Mouse (Mus musculus) adipocyte (in vitro differentiated cells): ENCODE results near the gene Calhm3.
"Not testable (repeated sequence)": the region's sequence is repeated elsewhere in the genome, so short reads cannot be mapped to it uniquely, and the experiment has no call there.

Source experiments
- DNase-seq: peaks from one replicate; pipeline ENCODE4 v3.0.0-alpha.2; 2016; ENCODE audit warnings: low spot score

Calhm3 gene

DNA sequence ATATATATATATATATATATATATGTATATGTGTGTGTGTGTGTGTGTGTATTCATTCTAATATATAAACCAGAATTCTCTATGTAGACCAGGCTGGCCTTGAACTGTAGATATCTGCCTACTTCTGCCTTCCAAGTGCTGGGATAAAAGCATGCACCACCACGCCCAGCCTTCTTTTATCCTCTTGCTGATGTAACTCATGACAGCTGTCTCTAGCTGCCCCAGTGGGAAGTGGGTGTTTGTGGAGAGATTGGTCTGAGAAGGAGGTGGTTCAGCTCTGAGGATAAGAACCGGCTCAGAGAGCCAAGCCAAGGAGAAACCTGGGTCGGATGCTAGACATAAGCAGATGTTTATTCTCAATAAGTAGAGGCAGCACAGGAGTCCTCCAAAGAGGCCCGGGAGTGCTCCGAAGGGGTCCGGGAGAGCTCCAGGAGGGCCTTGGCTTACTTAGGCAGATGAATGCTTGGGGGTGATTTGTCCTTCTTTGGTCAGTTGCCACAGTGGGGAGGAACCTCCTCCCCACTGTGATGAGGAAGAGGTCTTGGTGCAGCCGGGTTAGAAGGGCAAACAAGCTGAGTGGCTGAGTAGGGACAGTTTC, 10.2 kb upstream of the Calhm3 start:
- DNase-seq: no peak

DNA sequence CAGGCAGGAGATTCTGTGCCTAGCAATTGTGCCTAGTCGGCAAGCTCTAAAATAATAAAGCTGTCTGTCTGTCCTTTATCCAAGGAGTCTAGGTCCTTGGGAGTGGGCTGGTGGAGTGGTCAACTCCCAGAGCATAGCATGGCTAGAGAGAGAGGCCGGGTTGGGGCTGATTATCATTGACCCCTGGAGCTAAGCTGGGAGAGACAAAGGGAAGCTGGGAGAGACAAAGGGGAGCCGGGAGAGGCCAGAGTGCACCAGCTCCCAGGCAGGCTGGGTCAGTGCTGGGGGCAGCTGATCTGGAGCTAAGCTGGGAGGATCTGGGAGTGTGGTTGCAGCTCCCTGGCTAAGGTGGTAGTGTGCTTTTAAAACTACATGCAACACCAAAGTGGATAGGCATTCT, 9.2 kb upstream of the Calhm3 start:
- DNase-seq: no peak

DNA sequence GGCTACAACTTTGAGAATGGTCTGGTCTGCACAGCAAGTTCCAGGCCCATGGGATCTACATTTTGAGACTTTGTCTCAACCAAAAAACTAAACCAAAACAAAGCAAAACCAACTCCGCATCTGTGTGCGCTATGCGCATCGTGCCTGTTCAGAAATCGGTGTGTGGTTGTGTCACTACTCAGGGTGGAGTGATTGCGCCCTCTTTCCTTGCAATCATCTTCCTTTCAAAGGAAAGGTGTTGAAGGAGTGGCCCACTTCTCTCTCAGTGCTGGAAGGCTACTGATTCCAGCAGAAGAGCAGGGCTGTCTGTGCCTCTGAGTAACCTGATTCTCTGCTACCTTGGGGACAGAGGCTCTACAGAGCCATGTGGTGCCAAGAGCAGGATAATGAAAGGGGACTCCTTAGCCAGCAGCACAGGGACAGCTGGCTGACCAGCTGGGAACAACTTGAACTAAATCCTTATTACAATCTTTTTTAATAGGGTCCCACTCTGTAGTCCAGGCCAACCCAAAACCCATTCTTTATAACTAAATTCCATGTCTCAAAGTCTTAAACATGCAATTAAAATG, 5.7 kb upstream of the Calhm3 start:
- no peak for DNase-seq

GRCm38 (mm10) chr19:47161669-47162068, 4.1 kb upstream of the Calhm3 start:
- DNase-seq: no peak

GRCm38 (mm10) chr19:47153767-47154166, 3.8 kb downstream of the Calhm3 start:
- no peak for DNase-seq

- DNase-seq: no peak
Measured at GRCm38 (mm10) chr19:47152062-47152369, 5.5 kb downstream of the Calhm3 start.

- no peak for DNase-seq
Measured at GRCm38 (mm10) chr19:47151332-47152061, 6.1 kb downstream of the Calhm3 start.

- DNase-seq: no peak
Measured at GRCm38 (mm10) chr19:47149854-47150253, 7.7 kb downstream of the Calhm3 start.

GRCm38 (mm10) chr19:47148267-47148847, 9.2 kb downstream of the Calhm3 start:
- DNase-seq: no peak

- DNase-seq: no peak
Measured at GRCm38 (mm10) chr19:47144154-47144553, 13.4 kb downstream of the Calhm3 start, which contains the start of gene Calhm1. Gene Calhm1, minus strand, starts transcription at chr19:47144254.

DNA sequence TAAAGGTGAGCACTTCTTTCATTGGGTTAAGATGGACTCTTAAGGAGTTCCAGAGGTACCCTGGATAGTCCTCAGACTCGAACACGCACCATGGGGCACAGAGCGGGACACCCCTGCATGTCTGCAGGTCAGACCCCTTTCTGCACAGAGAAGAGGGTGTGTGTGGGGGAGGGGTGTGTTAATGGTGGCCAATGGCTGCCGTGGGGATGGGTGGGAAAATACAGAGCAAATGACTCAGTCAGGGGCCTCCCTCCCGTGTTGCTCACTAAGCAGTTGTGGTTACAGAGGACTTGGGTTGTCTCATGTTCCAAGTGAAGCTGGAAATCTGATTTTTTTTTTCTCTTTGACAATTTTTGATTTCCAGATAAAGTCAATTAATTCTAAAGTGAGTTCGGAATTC, 15.1 kb downstream of the Calhm3 start:
- no peak for DNase-seq

GRCm38 (mm10) chr19:47139611-47140010, 18.0 kb downstream of the Calhm3 start:
- DNase-seq: not testable (repeated sequence)

- DNase-seq: peak; percentile 53
Measured at GRCm38 (mm10) chr19:47137771-47138421, 19.7 kb downstream of the Calhm3 start, which contains the start of gene Calhm2. Gene Calhm2, minus strand, starts transcription at chr19:47138294.

- DNase-seq: peak; percentile 76
Measured at GRCm38 (mm10) chr19:47137051-47137581, 20.4 kb downstream of the Calhm3 start.

- DNase-seq: no peak
Measured at GRCm38 (mm10) chr19:47136170-47136569, 21.4 kb downstream of the Calhm3 start.

- no peak for DNase-seq
Measured at GRCm38 (mm10) chr19:47135568-47135967, 22.0 kb downstream of the Calhm3 start.

DNA sequence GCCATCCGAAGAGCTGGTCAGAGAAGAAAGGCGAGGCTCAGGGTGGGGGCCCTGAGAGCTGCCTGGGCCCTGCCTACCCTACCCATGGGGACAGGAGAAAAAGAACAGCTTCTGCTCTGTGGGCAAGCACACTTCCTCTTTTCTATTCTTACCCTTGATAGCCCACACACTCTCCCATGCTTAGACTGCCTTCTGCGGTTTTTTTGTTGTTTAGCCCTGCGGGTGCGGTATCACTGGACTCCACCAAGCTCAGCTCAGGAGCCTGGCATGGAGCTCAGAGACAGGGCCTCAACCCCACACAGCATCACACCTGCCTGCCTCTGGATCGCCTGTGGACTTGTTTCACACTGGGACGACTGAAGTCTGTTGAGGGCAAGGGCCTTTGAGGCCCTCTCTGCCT, 24.4 kb downstream of the Calhm3 start:
- DNase-seq: no peak

GRCm38 (mm10) chr19:47130551-47131125, 26.9 kb downstream of the Calhm3 start:
- DNase-seq: no peak

DNA sequence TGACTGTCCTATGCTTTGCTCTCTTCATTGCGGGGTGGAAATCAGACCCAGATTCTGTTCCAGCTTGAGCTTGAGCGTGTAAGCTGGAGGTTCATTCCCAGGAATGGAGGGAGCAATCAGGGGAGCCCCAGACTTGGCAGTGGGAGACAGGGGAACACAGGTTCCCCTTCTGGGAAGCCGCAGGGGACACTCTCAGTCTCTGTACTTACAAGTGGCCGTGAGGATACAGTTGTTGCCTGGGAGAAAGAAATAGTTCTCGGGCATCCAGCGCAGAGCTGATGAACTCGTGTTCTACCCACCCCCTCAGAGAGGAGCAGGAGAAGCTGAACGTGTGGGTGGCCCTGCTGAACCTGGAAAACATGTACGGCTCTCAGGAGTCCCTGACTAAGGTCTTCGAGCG, 28.7 kb downstream of the Calhm3 start:
- DNase-seq: no peak

GRCm38 (mm10) chr19:47128164-47128563, 29.4 kb downstream of the Calhm3 start:
- no peak for DNase-seq

DNA sequence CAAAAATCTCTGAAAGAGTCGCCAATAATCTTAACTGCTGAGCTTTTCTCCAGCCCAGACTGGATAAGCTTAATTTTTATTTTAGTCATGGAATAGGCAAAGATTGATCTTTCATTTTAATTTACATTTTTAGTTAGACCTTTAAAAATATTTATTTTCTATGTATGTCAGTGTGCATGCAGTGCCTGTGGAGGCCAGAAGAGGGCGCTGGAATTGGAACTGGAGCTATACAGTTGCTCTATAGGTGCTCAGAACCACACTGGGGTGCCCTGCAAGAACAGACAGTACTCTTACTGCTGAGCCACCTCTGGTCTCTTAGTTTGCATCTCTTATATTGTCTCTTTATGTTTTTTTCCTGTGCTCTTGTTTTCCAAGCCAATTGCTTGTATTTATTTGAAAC, 34.8 kb downstream of the Calhm3 start:
- no peak for DNase-seq

DNA sequence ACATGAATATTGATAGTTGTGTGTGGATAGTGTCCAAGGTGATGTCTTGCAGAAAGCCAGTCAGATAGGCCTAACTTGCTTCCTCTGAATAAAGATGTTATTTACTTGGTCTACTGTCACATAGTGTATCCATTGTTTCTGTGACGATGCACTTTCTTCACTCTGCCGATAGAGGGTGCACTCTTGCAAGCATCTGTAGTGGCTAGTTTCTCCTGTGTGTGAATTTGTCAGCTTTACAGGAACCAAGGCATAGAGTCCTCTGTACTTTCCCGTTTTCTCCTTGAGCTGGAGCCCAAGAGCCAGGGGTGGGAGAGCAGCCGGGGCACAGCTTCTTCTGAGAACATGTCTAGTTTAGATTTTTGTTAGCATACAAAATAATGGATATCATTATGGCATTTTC, 36.5 kb downstream of the Calhm3 start:
- peak; percentile 43 for DNase-seq
